Mouse (Mus musculus): ENCODE measurements around the gene Drc3. TPM values are rescaled to one million over a fixed set of nuclear protein-coding genes. Genes with fewer than 3 reads are reported as not detected.

Gene Drc3
- polyA plus RNA-seq, 1 experiment from 2014 or later: 6.0 TPM

DNA sequence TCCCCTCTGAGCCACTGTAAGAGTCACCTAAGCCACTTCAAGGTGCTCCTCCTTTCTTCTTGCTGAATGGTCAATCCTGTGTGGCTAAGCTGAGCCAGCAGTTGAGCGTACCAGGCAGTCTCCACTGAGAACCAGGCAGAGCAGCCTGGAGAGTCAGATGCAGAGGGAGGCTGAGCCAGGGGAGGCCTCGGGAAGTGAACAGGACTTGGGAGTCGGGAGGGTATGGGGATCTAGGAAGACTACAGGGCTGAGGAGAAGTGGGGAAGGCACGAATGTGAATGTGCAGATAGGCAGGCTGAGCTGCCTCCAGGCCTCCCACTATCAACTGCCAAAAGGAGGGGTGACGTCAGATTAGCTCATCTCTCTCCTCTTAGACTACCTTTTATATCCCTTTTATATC, 34.4 kb upstream of the Drc3 start:
- H3K27ac ChIP-seq: no peak overlapping the region
- H3K9me3 ChIP-seq: no peaks in the 10 kb centered on the region
- no peak overlapping the region for H3K4me3 ChIP-seq
- WGBS: 62% methylated on average over 5 of the region's 5 CpGs
- H3K36me3 ChIP-seq: no peaks in the 10 kb centered on the region
- peaks cover 15% of the 10 kb centered on the region; the same call in 1 of the 2 replicates for H3K4me1 ChIP-seq (replicated peaks)
- H3K27me3 ChIP-seq (ENCODE audit: insufficient read depth, poor library complexity, severe bottlenecking): no peaks in the 10 kb centered on the region
- DNase-seq (ENCODE audit: low spot score): no peak

DNA sequence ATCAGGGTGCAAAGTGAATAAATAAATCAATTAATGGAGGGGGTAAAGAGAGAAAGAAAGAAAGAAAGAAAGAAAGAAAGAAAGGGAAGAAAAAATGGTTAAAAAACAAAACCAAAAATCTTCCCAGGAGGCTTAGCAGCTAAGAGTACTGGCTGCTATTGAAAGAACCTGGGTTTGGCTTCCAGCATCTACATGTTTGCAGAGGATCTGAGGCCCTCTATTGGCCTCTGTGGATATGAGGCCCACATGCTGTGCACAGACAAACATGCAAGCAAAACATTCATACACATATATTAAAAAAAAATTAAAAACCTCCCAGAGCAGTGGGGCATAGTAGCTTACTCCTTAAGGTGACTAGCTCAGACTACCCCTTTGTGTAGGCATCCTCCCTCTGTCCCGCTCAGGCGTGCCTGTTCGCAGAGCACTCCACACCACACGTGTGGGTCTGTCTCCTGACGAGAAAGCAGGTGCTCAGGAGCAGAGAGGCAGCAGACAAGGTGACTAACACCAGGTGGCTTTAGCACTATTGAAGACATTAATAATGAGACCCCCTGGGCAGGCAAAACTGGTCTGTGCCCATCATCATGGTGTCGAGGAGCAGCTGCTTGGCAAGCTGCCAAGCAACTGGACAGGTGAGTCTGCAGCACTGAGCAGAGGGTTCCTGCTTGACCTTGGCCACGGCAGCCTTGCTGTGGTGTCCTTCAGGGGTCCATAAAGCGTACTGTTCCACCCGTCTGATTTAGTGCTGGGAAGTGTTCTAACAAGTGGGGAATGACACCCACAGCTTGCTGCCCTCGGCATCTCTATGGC, 33.7 kb upstream of the Drc3 start:
- Histone ChIP-seq H3K4me1 (replicated peaks) (peaks cover 15% of the 10 kb centered on the region; the same call in 1 of the 2 replicates), H3K9me3 (no peaks in the 10 kb centered on the region), H3K27ac (no peak overlapping the region), H3K36me3 (no peaks in the 10 kb centered on the region), H3K27me3 (ENCODE audit: insufficient read depth, poor library complexity, severe bottlenecking) (no peaks in the 10 kb centered on the region), H3K4me3 (no peak overlapping the region)
- DNase-seq (ENCODE audit: low spot score): no peak
- 83% methylated on average over 10 of the region's 10 CpGs for WGBS

DNA sequence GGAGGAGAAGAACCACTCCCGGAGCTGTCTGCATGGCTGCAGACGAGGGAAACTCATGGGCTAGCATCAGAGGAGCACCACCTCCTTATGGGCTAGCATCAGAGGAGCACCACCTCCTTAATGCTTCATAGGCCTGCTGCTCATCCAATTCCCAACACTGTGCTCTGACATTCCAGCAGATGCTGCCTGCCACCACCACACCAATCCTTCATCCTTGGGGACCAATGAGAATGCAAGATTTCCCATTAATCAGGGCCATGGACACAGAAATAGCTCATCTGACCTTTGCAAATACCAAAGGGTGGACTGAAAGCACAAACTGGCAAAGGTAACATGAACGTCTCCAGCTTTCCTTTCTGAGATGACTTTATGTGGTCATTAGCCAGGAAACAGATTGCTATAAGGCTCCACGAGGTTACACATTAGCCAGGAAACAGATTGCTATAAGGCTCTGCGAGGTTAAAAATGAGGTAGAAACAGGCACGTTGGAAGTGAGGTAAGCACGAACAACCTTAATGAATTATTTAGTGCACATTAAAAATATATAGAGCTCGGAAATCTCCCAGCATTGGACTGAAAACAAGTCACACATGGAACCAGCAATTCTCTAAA, 32.6 kb upstream of the Drc3 start:
- 85% methylated on average over 8 of the region's 8 CpGs for WGBS
- H3K36me3 ChIP-seq: no peaks in the 10 kb centered on the region
- H3K4me3 ChIP-seq: no peak overlapping the region
- H3K4me1 ChIP-seq (replicated peaks): peaks cover 15% of the 10 kb centered on the region; the same call in 1 of the 2 replicates
- no peaks in the 10 kb centered on the region for H3K27me3 ChIP-seq (ENCODE audit: insufficient read depth, poor library complexity, severe bottlenecking)
- no peak for DNase-seq (ENCODE audit: low spot score)
- H3K27ac ChIP-seq: no peak overlapping the region
- H3K9me3 ChIP-seq: no peaks in the 10 kb centered on the region

DNA sequence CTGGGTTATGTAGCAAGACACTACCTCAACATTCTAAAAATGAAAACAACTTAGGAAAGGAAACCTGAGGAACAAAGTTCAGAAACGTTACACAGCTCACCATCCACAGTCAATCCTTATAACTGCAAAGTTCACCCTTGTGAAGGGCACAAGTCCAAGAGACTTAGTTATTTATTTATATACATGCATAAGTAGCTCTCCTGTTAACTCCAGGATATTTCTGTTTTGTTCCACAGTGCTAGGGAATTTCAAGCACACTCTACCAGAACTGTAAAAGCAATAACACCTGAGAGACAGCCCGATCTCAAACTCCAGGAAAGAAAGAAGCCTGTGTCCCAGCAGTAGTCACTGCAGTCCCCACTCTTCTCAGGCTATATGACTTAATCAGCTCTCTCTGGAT, 31.7 kb upstream of the Drc3 start:
- H3K27ac ChIP-seq: no peak overlapping the region
- H3K9me3 ChIP-seq: no peaks in the 10 kb centered on the region
- H3K4me1 ChIP-seq (replicated peaks): peaks cover 14% of the 10 kb centered on the region; the same call in 1 of the 2 replicates
- WGBS: 89% methylated on average over 2 of the region's 2 CpGs
- H3K36me3 ChIP-seq: no peaks in the 10 kb centered on the region
- no peaks in the 10 kb centered on the region for H3K27me3 ChIP-seq (ENCODE audit: insufficient read depth, poor library complexity, severe bottlenecking)
- no peak overlapping the region for H3K4me3 ChIP-seq
- DNase-seq (ENCODE audit: low spot score): no peak

DNA sequence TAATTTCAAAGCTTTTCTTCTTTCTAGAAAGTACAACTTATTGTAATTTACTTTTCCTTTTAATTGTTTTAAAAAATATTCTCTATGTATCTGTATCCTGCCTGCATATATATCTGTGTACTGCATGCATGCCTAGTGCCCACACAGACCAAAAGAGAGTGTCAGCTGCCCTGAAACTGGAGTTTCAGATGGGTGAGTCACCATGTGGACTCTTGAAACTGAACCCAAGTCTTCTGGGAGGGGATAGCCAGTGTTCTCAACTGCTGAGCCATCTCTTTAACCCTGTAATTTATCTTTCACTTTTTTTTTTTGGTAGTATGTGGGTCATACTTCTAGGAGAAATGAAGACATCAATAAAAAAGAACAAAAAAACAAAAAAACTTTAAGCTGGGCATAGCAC, 29.4 kb upstream of the Drc3 start:
- DNase-seq (ENCODE audit: low spot score): no peak
- Histone ChIP-seq H3K27me3 (ENCODE audit: insufficient read depth, poor library complexity, severe bottlenecking) (no peaks in the 10 kb centered on the region), H3K36me3 (no peaks in the 10 kb centered on the region), H3K27ac (no peak overlapping the region), H3K4me3 (no peak overlapping the region), H3K4me1 (replicated peaks) (peaks cover 10% of the 10 kb centered on the region; the same call in 1 of the 2 replicates), H3K9me3 (no peaks in the 10 kb centered on the region)

DNA sequence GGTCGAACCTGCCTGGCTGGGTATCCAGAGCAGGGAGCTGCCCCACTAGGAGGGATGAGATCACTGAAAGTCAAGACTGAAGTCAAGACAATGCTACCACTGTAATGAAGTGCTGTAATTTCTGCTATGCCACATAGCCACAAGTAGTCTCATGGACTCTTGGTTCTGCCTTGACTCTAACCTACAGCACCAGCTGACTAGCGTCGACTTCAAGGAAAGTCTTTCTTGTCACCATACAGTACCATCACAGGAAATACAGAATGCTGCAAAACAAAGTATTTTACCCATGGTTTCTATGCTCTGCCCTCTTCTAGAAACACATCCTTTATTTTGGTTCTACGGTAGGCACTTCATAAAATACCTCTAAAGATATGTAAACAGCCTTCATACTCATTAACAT, 22.6 kb upstream of the Drc3 start:
- no peaks in the 10 kb centered on the region for H3K27me3 ChIP-seq (ENCODE audit: insufficient read depth, poor library complexity, severe bottlenecking)

DNA sequence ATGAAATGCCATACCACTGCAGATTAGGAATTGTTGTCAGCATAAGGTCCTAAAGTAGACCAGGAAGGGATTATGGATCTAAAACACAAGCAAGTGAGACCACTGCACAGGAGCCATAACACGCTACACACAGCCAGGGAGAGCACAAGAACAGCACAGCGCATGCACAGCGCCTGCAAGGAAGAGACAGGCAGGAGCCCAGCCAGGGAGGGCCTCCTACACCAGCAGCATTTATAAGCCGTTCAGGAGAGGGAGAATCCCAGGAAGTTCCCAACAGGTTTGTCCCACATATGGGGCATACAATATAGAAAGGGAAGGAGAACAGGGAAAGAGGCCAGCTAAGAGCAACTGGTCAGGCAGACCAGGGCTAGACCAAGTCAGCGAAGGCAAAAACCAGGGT, 19.7 kb upstream of the Drc3 start:
- no peak for DNase-seq (ENCODE audit: low spot score)
- Histone ChIP-seq H3K27ac (no peak overlapping the region), H3K4me3 (no peak overlapping the region), H3K36me3 (no peaks in the 10 kb centered on the region), H3K4me1 (replicated peaks) (0 out of 2 replicates have a peak, but pooled peaks cover 5% of the 10 kb centered on the region), H3K9me3 (no peaks in the 10 kb centered on the region), H3K27me3 (ENCODE audit: insufficient read depth, poor library complexity, severe bottlenecking) (no peaks in the 10 kb centered on the region)
- WGBS: 84% methylated on average over 5 of the region's 5 CpGs

More for the DNA sequence above, 22.6 kb upstream of the Drc3 start:
- Histone ChIP-seq H3K4me1 (replicated peaks) (0 out of 2 replicates have a peak, but pooled peaks cover 8% of the 10 kb centered on the region), H3K27ac (no peak overlapping the region), H3K4me3 (no peak overlapping the region), H3K9me3 (no peaks in the 10 kb centered on the region), H3K36me3 (no peaks in the 10 kb centered on the region)
- DNase-seq (ENCODE audit: low spot score): no peak
- WGBS: 91% methylated on average over 4 of the region's 4 CpGs

DNA sequence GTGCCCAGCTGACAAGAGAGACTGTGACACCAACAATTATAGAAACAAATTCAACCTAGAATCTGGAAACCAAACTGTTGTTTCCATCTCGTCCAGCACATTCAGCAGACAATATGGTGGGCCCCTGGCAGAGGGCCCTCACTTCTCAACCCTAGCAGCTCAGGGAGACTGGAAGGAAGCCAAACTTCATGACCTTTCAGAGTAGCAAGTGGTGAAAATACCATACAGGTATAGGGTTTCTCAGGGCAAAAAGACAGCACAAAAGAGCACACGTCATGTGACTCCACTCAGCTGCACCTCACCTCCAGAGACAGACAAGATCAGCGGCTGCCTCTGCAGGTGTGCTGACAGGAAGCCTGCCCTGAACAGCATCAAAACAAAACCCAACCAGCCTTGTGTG, 19.0 kb upstream of the Drc3 start:
- Histone ChIP-seq H3K4me3 (no peak overlapping the region), H3K9me3 (no peaks in the 10 kb centered on the region), H3K36me3 (no peaks in the 10 kb centered on the region), H3K4me1 (replicated peaks) (0 out of 2 replicates have a peak, but pooled peaks cover 5% of the 10 kb centered on the region), H3K27me3 (ENCODE audit: insufficient read depth, poor library complexity, severe bottlenecking) (no peaks in the 10 kb centered on the region), H3K27ac (no peak overlapping the region)
- 83% methylated on average over 3 of the region's 3 CpGs for WGBS
- DNase-seq (ENCODE audit: low spot score): no peak

DNA sequence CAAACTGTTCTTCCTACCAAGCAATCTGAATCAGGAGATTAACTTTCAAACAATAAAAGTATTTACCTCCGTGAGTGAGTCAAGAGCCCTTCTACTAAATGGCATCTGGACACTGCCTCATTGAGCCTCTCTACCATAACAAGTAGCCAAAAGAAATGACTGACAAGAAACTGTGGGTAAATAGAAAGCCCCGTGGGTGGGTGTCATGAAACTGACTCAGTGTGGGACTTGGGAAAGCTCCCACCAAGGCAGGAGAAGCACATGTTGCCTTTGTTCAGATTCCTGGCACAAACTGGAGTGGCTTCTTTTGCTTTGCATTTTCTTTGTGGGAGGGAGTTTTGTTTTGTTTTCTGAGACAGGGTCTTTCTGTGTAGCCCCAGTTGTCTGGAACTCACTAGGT, 17.4 kb upstream of the Drc3 start:
- H3K36me3 ChIP-seq: no peaks in the 10 kb centered on the region
- no peak overlapping the region for H3K27ac ChIP-seq
- H3K4me3 ChIP-seq: no peak overlapping the region
- no peaks in the 10 kb centered on the region for H3K9me3 ChIP-seq
- 80% methylated on average over 2 of the region's 2 CpGs for WGBS
- no peak for DNase-seq (ENCODE audit: low spot score)
- 0 out of 2 replicates have a peak, but pooled peaks cover 5% of the 10 kb centered on the region for H3K4me1 ChIP-seq (replicated peaks)
- H3K27me3 ChIP-seq (ENCODE audit: insufficient read depth, poor library complexity, severe bottlenecking): no peaks in the 10 kb centered on the region

DNA sequence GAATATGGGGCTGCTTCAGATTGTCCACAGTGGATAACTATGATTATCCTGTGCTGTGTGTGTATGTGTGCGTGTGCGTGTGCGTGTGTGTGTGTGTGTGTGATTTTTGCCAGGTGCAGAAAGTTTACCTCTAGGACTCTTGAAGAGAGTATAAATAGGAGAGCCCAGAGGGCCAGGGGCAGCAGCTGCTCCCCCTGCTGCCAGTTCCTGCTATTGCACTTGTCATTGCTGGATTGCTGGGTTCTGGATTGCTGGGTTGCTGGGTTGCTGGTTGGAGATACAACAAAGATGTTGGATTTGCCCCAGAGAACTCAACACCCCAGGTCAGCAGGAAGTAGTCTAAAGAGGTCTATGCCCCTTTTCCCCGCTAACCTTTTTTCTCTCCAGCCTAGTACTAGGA, 14.8 kb upstream of the Drc3 start:
- H3K4me1 ChIP-seq (replicated peaks): 0 out of 2 replicates have a peak, but pooled peaks cover 5% of the 10 kb centered on the region
- H3K27ac ChIP-seq: no peak overlapping the region
- no peaks in the 10 kb centered on the region for H3K9me3 ChIP-seq
- peak; percentile 30 for DNase-seq (ENCODE audit: low spot score)
- no peaks in the 10 kb centered on the region for H3K27me3 ChIP-seq (ENCODE audit: insufficient read depth, poor library complexity, severe bottlenecking)
- H3K36me3 ChIP-seq: no peaks in the 10 kb centered on the region
- WGBS: 73% methylated on average over 4 of the region's 4 CpGs
- H3K4me3 ChIP-seq: no peak overlapping the region

DNA sequence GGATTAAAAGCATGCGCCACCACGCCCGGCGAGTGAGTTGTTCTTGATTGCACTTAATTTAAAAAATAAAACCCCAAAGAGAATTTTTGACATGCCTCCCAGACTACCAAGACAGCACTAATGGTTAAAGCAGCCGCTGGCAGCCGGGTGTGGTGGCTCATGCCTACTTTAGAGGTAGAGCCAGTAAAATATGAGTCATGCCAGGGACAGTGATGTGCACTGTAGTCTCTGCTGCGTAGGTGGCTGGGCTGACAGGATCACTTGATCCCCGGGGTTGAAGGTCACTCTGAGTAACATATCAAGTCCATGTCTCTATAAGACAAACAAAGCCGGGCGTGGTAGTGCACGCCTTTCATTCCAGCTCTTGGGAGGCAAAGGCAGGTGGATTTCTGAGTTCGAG, 13.8 kb upstream of the Drc3 start:
- no peaks in the 10 kb centered on the region for H3K27me3 ChIP-seq (ENCODE audit: insufficient read depth, poor library complexity, severe bottlenecking)
- H3K4me1 ChIP-seq (replicated peaks): no peaks in the 10 kb centered on the region
- no peak overlapping the region for H3K27ac ChIP-seq
- H3K36me3 ChIP-seq: no peaks in the 10 kb centered on the region
- H3K9me3 ChIP-seq: no peaks in the 10 kb centered on the region
- no peak overlapping the region for H3K4me3 ChIP-seq
- no peak for DNase-seq (ENCODE audit: low spot score)
- 95% methylated on average over 12 of the region's 12 CpGs for WGBS

DNA sequence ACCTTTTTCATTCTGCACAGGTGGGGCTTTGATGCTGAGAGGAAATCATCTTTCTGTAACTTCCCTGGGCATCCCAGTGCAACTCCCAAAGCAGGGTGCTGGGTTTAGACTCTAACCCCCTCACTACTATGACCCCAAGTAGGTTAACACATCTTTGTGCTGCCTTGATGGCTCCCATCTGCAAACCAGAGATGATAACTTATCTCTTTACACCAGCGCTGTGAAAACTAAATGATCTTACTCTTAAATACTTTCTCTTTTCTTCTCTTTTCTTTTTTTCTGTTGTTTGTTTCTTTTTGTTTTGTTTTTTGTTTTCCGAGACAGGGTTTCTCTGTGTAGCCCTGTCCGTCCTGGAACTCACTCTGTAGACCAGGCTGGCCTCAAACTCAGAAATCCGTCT, 7.3 kb upstream of the Drc3 start:
- H3K27ac ChIP-seq: no peak overlapping the region
- H3K36me3 ChIP-seq: no peaks in the 10 kb centered on the region
- H3K9me3 ChIP-seq: no peaks in the 10 kb centered on the region
- H3K27me3 ChIP-seq (ENCODE audit: insufficient read depth, poor library complexity, severe bottlenecking): no peaks in the 10 kb centered on the region
- 85% methylated on average over 4 of the region's 4 CpGs for WGBS
- no peak overlapping the region for H3K4me3 ChIP-seq
- DNase-seq (ENCODE audit: low spot score): no peak
- H3K4me1 ChIP-seq (replicated peaks): no peaks in the 10 kb centered on the region

DNA sequence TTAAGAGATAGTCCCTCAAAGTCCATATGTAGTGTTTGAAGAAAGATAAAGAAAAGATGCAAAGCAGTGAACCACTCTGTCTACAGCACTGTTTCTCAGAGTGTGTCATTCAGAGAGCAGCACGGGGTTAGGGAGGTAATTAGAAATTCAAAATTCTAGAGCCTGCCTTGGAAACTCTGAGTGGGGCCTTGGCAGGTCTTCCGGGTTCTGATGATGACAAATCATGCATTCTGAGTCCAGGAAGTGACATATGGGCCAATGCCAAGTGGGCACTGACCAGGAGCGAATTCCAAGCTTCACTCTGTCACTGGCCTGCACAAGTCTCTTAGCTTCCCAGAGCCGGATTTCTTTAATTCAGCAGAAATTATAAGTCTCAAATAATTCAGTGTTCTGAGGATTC, 6.6 kb upstream of the Drc3 start:
- WGBS: 79% methylated on average over 4 of the region's 4 CpGs
- Histone ChIP-seq H3K9me3 (no peaks in the 10 kb centered on the region), H3K4me1 (replicated peaks) (peaks cover 3% of the 10 kb centered on the region), H3K27me3 (ENCODE audit: insufficient read depth, poor library complexity, severe bottlenecking) (no peaks in the 10 kb centered on the region), H3K4me3 (no peak overlapping the region), H3K27ac (no peak overlapping the region), H3K36me3 (no peaks in the 10 kb centered on the region)
- DNase-seq (ENCODE audit: low spot score): no peak
